Mouse (Mus musculus): Measurements from ENCODE around the gene Zfp78.

DNA sequence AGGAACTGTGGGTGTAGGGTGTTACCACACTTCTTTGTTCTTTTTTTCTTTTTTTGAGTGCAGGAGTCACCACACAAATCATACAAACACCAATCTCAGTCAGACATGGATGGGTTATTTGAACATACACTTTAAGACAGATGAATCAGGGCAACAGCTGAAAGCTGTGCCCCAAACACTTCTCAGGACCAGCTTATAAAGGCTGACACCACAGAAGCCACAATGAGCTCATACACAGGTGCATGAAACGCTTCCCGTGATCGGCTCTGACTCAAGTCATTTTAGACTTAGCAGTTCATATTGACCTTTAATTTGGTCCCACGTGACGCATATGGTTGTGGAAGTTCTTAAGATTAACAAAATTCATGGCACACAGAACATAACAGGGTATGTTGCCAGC is 23.2 kb upstream of the Zfp78 start:
- TF ChIP-seq CTCF (IDR thresholded peaks at IDR 0.05; ENCODE audit: borderline replicate concordance, extremely low read depth, insufficient read depth, insufficient read length) (no peak), POLR2A (IDR thresholded peaks at IDR 0.05; ENCODE audit: borderline replicate concordance, extremely low read depth, insufficient read depth, insufficient read length, poor library complexity, severe bottlenecking) (no peak)
